Mouse (Mus musculus) forelimb bud, embryonic 11.5 days (tissue): ENCODE data around the gene Bhlha15.

Experiments
- DNase-seq: peaks from one replicate; pipeline ENCODE4 v3.0.0-alpha.2; 2012; ENCODE audit warnings: low read depth, low spot score

The Bhlha15 gene

GRCm38 (mm10) chr5:144230216-144230615 is 40.1 kb downstream of the Bhlha15 start:
- DNase-seq, result no peak

GRCm38 (mm10) chr5:144231410-144231809 is 41.3 kb downstream of the Bhlha15 start:
- DNase-seq, result no peak

GRCm38 (mm10) chr5:144232531-144232930 is 42.4 kb downstream of the Bhlha15 start:
- DNase-seq, result no peak

- DNase-seq, result no peak
These were observed 44.1 kb downstream of the Bhlha15 start for GRCm38 (mm10) chr5:144234222-144234621.

GRCm38 (mm10) chr5:144234714-144235113 is 44.6 kb downstream of the Bhlha15 start:
- DNase-seq, result no peak

- no peak for DNase-seq
These were observed 48.9 kb downstream of the Bhlha15 start for GRCm38 (mm10) chr5:144238969-144239368.
